Mouse (Mus musculus) ES-Bruce4 (cell line): Measurements from ENCODE around the gene Fam71f1. TPM values are rescaled to one million over a fixed set of nuclear protein-coding genes. Genes with fewer than 3 reads are reported as not detected.

Source experiments
- H3K27ac ChIP-seq: 2 replicates; pipeline ENCODE4 v1.5.1; 2012; ENCODE audit warnings: low read length, inconsistent platforms; ENCODE audit not compliant: insufficient read depth
- H3K27me3 ChIP-seq: 2 replicates; pipeline ENCODE4 v1.6.1; 2012; ENCODE audit warnings: mild to moderate bottlenecking, low read length, inconsistent platforms; ENCODE audit not compliant: control insufficient read depth, poor library complexity, insufficient read depth, severe bottlenecking
- H3K36me3 ChIP-seq: 2 replicates; pipeline ENCODE4 v1.6.1; 2012; ENCODE audit warnings: inconsistent platforms, mild to moderate bottlenecking, low read length, moderate library complexity; ENCODE audit not compliant: control insufficient read depth, poor library complexity, insufficient read depth, severe bottlenecking
- H3K4me1 ChIP-seq: one replicate; pipeline ENCODE4 v1.8.1; 2011; ENCODE audit warnings: low read length; ENCODE audit not compliant: control insufficient read depth, insufficient read depth
- H3K4me3 ChIP-seq: 2 replicates; pipeline ENCODE4 v1.5.1; 2011; ENCODE audit warnings: low read depth, mild to moderate bottlenecking, low read length
- H3K9ac ChIP-seq: 2 replicates; pipeline ENCODE4 v1.6.1; 2012; ENCODE audit warnings: low read depth, mild to moderate bottlenecking, inconsistent platforms; ENCODE audit not compliant: poor library complexity, severe bottlenecking
- H3K9me3 ChIP-seq: replicated peaks from 2 replicates; pipeline ENCODE4 v1.6.1; 2012; ENCODE audit warnings: mild to moderate bottlenecking, low read length, inconsistent platforms; ENCODE audit not compliant: control insufficient read depth, poor library complexity, insufficient read depth, severe bottlenecking
- CTCF ChIP-seq: IDR thresholded peaks from one replicate; pipeline ENCODE4 v1.8.1; 2011; ENCODE audit warnings: low read depth, low read length
- EP300 ChIP-seq: IDR thresholded peaks from 2 replicates; pipeline ENCODE4 v1.6.1; 2011; ENCODE audit warnings: low read depth, low read length; ENCODE audit not compliant: insufficient read depth
- POLR2A ChIP-seq: IDR thresholded peaks from one replicate; pipeline ENCODE4 v1.8.1; 2011; ENCODE audit warnings: low read length; ENCODE audit not compliant: insufficient read depth
- polyA plus RNA-seq: library from polyadenylated mRNA; stranded (reverse); fragments of >200 nt; gene quantifications from 2 replicates; pipeline ENCODE4 v1.2.4, GENCODE M21; 2011; ENCODE audit warnings: low read depth; ENCODE audit not compliant: missing spikeins, insufficient read depth, insufficient read length

Gene Fam71f1
- polyA plus RNA-seq, 1 experiment, result not detected

DNA sequence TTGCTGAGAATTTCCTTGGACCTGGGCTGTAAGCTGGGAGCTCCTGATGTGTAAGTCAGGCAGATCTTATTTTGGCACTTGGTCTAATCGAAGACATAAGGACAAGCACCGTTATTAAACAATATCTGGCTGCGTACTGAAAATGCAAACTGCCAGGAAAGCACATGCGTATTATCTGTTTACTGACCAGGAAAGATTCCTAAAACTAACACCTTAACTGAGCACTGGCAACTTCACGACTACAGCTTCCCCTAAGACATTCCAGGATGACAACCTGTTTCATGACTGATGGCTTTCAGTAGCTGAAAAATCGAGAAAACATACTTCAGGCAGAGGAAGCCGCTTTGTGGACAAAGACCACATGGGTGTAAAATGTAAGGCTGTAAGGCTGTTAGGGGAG is 28.2 kb downstream of the Fam71f1 start:
- Histone ChIP-seq H3K27me3 (no peaks in the 10 kb centered on the region), H3K27ac (peak overlapping the region; percentile 71)

DNA sequence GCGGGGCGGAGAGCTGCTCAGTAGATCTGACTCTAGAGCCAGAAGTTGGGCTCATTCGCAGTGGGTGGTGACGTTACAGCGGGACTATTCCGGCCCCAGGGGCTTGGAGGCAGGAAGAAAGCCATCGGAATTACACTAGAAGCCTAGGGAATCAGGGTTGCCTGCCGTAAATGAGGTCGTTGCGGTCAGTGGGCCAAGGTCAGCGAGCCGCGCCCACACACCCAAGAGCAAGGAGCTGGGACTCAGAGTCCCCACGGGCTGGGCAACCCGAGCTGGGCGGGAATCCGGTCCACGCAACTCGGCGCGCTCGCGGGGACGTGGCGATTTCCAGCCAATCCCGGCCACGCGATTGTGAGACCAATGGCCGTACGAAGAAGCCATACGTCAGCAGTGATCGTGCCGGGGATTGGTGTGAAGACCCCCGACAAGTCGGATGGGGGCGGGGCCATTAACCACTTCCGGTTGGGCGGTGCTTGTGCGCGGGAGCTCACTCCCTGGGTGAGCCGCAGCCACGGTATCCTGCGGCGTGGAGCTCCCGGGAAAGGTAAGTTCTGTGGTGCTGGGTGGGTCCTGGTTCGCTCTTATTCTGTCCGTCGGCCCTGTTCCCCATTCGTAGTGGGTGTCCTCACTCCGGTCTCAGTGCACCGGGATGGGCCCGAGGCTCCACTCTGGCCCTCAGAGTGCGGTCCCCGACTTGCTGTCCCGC is 28.9 kb downstream of the Fam71f1 start, which contains the start of gene Calu:
Calu (plus strand) TSS at position 405 of the 706 bp plus-strand sequence.
- H3K4me3 ChIP-seq, result peak within 1 kb of the TSS; percentile 98
- TF ChIP-seq EP300, result 0 out of 2 replicates have a peak, but pooled peaks have one; percentile 37
- TF ChIP-seq POLR2A, result peak; percentile 96
- TF ChIP-seq CTCF, result no peak

More for the DNA sequence above, 28.2 kb downstream of the Fam71f1 start:
- no peaks in the 10 kb centered on the region for H3K9me3 ChIP-seq
- no peaks in the 10 kb centered on the region for H3K36me3 ChIP-seq
- peak overlapping the region; percentile 38 for H3K9ac ChIP-seq
- H3K4me3 ChIP-seq, result peak overlapping the region; percentile 90
- H3K4me1 ChIP-seq, result no peaks in the 10 kb centered on the region
- TF ChIP-seq EP300 (no peak), POLR2A (no peak), CTCF (no peak)

DNA sequence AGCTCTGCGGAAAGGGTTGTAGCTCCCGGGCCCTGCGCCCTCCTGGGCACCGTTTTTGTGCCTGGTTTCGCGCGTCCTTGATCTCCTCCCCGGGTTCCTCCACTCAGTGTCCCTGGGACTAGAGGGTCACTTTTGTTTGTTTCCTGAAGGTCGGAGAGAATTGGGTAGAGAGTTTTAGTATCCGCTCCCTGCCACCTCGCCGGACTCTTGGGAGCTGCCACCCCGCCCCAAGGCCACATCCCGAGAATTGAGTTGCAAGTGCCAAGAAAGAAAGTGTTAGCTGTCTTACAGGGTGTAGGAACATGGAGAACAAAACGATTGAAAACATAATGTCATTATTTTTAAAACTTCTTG is 29.4 kb downstream of the Fam71f1 start:
- peak overlapping the region; percentile 93 for H3K9ac ChIP-seq
- no peaks in the 10 kb centered on the region for H3K27me3 ChIP-seq
- TF ChIP-seq EP300 (no peak), POLR2A (no peak), CTCF (no peak)
- H3K4me3 ChIP-seq, result peak overlapping the region; percentile 98
- H3K9me3 ChIP-seq, result no peaks in the 10 kb centered on the region
- no peaks in the 10 kb centered on the region for H3K4me1 ChIP-seq
- no peaks in the 10 kb centered on the region for H3K36me3 ChIP-seq
- H3K27ac ChIP-seq, result no peak overlapping the region

More for the DNA sequence above, 28.9 kb downstream of the Fam71f1 start, which contains the start of gene Calu:
- Histone ChIP-seq H3K27ac (peak within 1 kb of the TSS; percentile 71), H3K4me1 (no peaks in the 10 kb centered on the region), H3K36me3 (no peaks in the 10 kb centered on the region), H3K9me3 (no peaks in the 10 kb centered on the region), H3K27me3 (no peaks in the 10 kb centered on the region), H3K9ac (peak within 1 kb of the TSS; percentile 93)

DNA sequence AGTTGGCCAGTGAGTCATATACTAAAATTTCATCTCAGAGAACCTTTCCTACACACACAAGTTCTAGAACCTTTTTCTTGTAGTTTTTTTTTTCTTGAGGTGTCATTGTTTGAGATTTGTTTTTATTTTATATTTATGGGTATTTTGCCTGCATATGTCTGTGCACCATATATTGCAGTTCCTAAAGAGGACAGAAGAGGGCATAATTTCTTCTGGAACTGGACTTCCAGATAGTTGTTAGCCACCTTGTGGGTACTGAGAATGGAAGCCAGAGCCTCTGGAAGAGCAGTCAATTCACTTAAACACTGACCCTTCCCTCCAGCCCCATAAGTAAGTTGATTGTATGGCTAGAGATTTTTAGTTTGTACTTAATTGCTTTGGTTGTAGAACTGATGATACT is 32.7 kb downstream of the Fam71f1 start:
- Histone ChIP-seq H3K4me3 (no peak overlapping the region), H3K27ac (no peak overlapping the region), H3K36me3 (peaks cover 6% of the 10 kb centered on the region), H3K27me3 (no peaks in the 10 kb centered on the region), H3K9ac (no peak overlapping the region), H3K9me3 (no peaks in the 10 kb centered on the region), H3K4me1 (no peaks in the 10 kb centered on the region)
- TF ChIP-seq POLR2A, result no peak
- TF ChIP-seq CTCF, result no peak
- TF ChIP-seq EP300, result no peak

DNA sequence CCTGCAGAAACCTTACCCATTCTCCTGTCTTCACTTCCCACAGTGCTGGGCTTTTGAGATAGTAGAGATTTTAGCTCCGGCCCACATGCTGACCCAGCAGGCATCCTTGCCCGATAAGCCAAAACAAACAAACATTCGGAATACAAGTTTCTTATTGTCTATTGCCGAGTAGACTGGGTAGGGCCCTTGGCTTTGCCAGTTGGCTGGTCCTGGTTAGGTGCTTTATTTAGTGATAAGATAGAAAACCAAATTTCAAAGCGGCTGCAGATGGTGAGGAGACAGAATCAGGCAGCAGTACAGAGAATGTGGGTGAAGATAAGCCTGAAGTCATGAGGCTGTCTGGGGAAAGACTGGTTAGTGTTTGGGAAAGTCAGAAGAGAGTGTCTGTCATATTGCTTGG is 33.9 kb downstream of the Fam71f1 start:
- Histone ChIP-seq H3K36me3 (peaks cover 15% of the 10 kb centered on the region), H3K9me3 (no peaks in the 10 kb centered on the region), H3K27ac (no peak overlapping the region), H3K9ac (no peak overlapping the region), H3K4me1 (no peaks in the 10 kb centered on the region), H3K4me3 (no peak overlapping the region), H3K27me3 (no peaks in the 10 kb centered on the region)
- no peak for TF ChIP-seq CTCF
- TF ChIP-seq POLR2A, result no peak
- TF ChIP-seq EP300, result no peak

DNA sequence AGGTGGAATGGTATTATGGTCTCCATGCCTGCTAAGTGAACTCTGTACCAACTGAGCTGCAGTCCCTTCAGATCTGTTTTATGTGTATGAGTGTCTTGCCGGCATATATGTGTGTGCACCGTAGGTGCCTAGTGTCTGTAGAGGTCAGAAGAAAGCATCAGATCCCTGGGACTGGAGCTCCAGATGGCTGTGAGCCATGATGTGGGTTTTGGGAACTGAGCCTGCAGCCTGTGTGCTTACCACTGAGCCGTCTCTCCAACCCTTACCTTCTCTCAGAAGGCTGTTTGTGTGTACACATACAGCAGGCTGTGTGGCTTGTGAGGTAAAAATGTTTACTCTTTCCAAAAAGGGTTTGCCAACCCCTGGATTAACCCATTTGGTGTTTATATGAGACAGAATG is 40.4 kb downstream of the Fam71f1 start:
- TF ChIP-seq POLR2A (no peak), CTCF (no peak), EP300 (no peak)
- Histone ChIP-seq H3K36me3 (peaks cover 34% of the 10 kb centered on the region), H3K4me1 (no peaks in the 10 kb centered on the region), H3K27ac (no peak overlapping the region), H3K9me3 (no peaks in the 10 kb centered on the region), H3K27me3 (no peaks in the 10 kb centered on the region), H3K9ac (no peak overlapping the region), H3K4me3 (no peak overlapping the region)
